Mouse (Mus musculus) ES-Bruce4 (cell line): Measurements from ENCODE around the gene Hist1h2bg.
"Not testable (repeated sequence)": the region's sequence is repeated elsewhere in the genome, so short reads cannot be mapped to it uniquely, and the experiment has no call there.

Experiments
- CTCF ChIP-seq: IDR thresholded peaks from one replicate; pipeline ENCODE4 v1.8.1; 2011; ENCODE audit warnings: low read depth, low read length
- POLR2A ChIP-seq: IDR thresholded peaks from one replicate; pipeline ENCODE4 v1.8.1; 2011; ENCODE audit warnings: low read length; ENCODE audit not compliant: insufficient read depth

- TF ChIP-seq CTCF, result not testable (repeated sequence)
- TF ChIP-seq POLR2A, result peak; percentile 97
These were observed 9.1 kb upstream of the Hist1h2bg start, which contains the start of gene Hist1h3e for GRCm38 (mm10) chr13:23561883-23562659.
